Mouse (Mus musculus) hindbrain, embryonic 13.5 days (tissue): ENCODE results near the gene Efcab5. TPM values are rescaled to one million over a fixed set of nuclear protein-coding genes. Genes with fewer than 3 reads are reported as not detected.

Source experiments
- ATAC-seq: fragments of 200-750 bp; cut with Nextera tagmentation; 2 replicates; pipeline ENCODE4 v1.8.0; 2017; ENCODE audit warnings: moderate TSS enrichment; ENCODE audit not compliant: low FRiP score
- H3K27ac ChIP-seq: fragments of 300-500 bp; sonication (generic); 2 replicates; pipeline ENCODE4 v1.5.1; 2015; ENCODE audit warnings: inconsistent platforms, mild to moderate bottlenecking, moderate library complexity
- H3K27me3 ChIP-seq: fragments of 300-500 bp; sonication (generic); 2 replicates; pipeline ENCODE4 v1.6.1; 2015; ENCODE audit warnings: mild to moderate bottlenecking, inconsistent platforms
- H3K36me3 ChIP-seq: fragments of 300-500 bp; sonication (generic); 2 replicates; pipeline ENCODE4 v1.6.1; 2015; ENCODE audit warnings: mild to moderate bottlenecking, inconsistent platforms
- H3K4me1 ChIP-seq: fragments of 300-500 bp; sonication (generic); replicated peaks from 2 replicates; pipeline ENCODE4 v1.6.1; 2015; ENCODE audit warnings: inconsistent platforms
- H3K4me2 ChIP-seq: fragments of 300-500 bp; sonication (generic); 2 replicates; pipeline ENCODE4 v1.6.1; 2015; ENCODE audit warnings: inconsistent platforms, mild to moderate bottlenecking, moderate library complexity
- H3K4me3 ChIP-seq: fragments of 300-500 bp; sonication (generic); 2 replicates; pipeline ENCODE4 v1.5.1; 2015; ENCODE audit warnings: mild to moderate bottlenecking, inconsistent platforms
- H3K9ac ChIP-seq: fragments of 300-500 bp; sonication (generic); 2 replicates; pipeline ENCODE4 v1.6.1; 2015; ENCODE audit warnings: mild to moderate bottlenecking, inconsistent platforms
- H3K9me3 ChIP-seq: fragments of 300-500 bp; sonication (generic); 2 replicates; pipeline ENCODE4 v1.6.1; 2016; ENCODE audit warnings: inconsistent platforms
- WGBS: fragments of 180-500 bp; shearing (Covaris S2); methylation state at CpG from one replicate; pipeline ENCODE4 v1.1.7; 2015; 5-methylcytosine and 5-hydroxymethylcytosine counted together
- polyA plus RNA-seq: library from polyadenylated mRNA; unstranded; fragments of >200 nt; fragmentation: Nextera tagmentation; extraction: Ambion mirVana; gene quantifications from 2 replicates; pipeline ENCODE4 v1.2.1, GENCODE M21; 2015

Gene Efcab5
- polyA plus RNA-seq, 1 experiment from 2014 or later = 0.71 TPM

DNA sequence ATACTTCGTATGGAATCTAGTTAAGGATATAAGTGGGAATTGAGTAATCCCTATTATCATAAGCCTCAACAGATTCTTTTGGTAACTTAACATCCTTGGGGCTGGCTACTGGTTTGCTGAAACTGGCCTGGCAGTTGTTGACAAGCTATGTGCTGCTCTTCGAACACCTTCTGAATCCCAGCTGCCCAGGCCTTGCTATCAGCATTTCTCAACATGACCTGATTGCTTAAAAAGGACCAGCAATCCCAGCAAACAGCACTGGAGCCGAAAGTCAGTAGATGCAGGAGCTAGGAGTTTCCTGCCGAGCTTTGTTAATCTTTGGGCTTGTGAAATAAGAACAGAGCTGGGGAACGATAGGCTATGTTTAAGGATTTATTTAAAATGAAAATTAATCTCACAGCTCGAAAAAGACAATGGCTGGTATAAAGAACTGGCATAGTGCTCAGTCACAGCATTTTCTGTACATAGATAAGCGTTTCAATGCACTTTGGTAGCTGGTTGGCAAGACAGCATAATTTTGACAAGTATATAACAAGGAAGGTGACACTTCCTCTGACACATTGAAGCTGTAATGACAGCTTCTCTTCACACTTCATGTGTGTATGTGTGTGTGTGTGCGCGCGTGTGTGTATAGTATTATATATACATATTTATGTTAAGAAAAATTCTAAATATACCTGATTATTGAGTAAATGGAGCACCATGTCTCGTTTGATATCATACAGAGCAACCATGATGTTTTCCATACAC, 6.8 kb upstream of the Efcab5 start:
- Histone ChIP-seq H3K4me3 (no peak overlapping the region), H3K4me1 (no peaks in the 10 kb centered on the region; the same call in 1 of the 2 replicates), H3K27ac (no peak overlapping the region), H3K36me3 (no peaks in the 10 kb centered on the region), H3K9ac (no peak overlapping the region), H3K4me2 (no peak overlapping the region), H3K9me3 (no peaks in the 10 kb centered on the region), H3K27me3 (0 out of 2 replicates have a peak, but pooled peaks cover 7% of the 10 kb centered on the region)
- WGBS = 83% methylated on average over 11 of the region's 11 CpGs
- no peak for ATAC-seq

DNA sequence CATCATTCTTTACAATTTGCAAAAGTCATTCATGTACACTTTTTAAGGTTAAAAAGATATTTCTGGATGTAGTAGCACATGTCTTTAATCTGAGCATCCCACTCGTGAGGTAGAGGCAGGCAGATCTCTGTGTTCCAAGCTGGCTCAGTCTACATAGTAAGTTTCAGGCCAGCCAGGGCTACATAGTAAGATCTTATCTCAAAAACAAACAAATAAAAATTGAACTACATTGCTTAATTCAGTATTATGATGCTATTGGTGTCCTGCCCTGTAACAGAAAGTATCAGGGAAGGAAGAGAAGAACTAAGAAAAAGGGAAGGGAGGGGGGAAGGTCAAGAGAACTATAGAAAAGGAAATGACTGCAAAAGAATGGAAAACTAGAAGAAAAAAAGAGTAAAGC, 6.0 kb upstream of the Efcab5 start:
- H3K27ac ChIP-seq = no peak overlapping the region
- no peaks in the 10 kb centered on the region for H3K36me3 ChIP-seq
- 0 out of 2 replicates have a peak, but pooled peaks cover 7% of the 10 kb centered on the region for H3K27me3 ChIP-seq
- H3K9ac ChIP-seq = no peak overlapping the region
- H3K4me2 ChIP-seq = no peak overlapping the region
- 85% methylated on average over 1 of the region's 1 CpGs for WGBS
- no peak for ATAC-seq
- no peaks in the 10 kb centered on the region for H3K9me3 ChIP-seq
- H3K4me3 ChIP-seq = no peak overlapping the region
- no peaks in the 10 kb centered on the region; the same call in 1 of the 2 replicates for H3K4me1 ChIP-seq

DNA sequence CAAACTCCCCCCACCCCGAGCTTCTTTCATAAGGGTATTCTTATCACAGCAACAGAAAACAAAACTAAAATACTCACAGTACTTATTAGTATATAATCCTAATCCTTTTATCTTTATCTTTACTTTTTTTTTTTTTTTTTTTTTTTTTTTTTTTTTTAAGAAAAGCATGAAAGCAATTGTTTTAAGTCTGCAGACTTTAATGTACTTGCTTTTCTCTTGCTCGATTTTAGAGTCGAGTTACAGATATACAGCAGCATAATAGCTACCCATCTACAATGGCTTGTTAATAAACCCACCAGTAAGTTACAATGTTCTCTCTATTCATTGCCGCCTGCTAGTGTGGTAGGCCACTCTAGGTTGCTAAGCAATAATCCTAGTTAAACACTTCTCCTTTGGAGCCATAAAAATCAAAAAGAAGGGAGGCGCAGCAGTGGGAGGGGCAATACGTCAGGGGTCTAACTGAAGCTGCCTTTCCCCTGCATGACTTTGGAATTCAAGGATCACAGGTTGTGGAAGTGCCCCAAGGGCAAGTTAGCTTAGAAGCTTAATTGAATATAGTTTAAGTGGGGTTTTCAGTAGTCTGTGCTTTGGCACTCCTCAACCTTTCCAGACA, 5.3 kb upstream of the Efcab5 start:
- H3K9ac ChIP-seq = no peak overlapping the region
- H3K4me3 ChIP-seq = no peak overlapping the region
- H3K27me3 ChIP-seq = 0 out of 2 replicates have a peak, but pooled peaks cover 7% of the 10 kb centered on the region
- H3K36me3 ChIP-seq = no peaks in the 10 kb centered on the region
- no peak overlapping the region for H3K27ac ChIP-seq
- no peaks in the 10 kb centered on the region; the same call in 1 of the 2 replicates for H3K4me1 ChIP-seq
- 33% methylated on average over 6 of the region's 6 CpGs for WGBS
- H3K9me3 ChIP-seq = no peaks in the 10 kb centered on the region
- no peak for ATAC-seq
- no peak overlapping the region for H3K4me2 ChIP-seq

DNA sequence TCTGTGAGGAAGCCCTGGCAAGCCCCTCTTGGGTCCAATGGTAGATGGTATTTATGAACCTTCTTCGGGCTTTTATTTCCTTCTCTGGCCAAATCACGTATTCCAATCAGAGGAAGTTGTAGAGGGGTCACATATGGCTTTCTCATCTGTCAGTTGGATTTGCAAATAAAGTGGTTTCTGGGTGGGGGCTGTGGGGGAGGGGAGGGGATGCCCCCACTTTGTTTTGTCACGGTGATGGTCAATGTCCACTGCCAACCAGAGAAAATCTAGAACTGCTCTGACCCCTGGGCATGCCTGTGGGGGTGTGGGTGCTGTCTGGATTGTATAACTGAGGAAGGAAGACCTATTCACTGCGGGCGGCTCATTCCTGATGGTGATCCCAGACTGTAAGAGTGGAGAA, 4.6 kb upstream of the Efcab5 start:
- Histone ChIP-seq H3K4me3 (no peak overlapping the region), H3K36me3 (no peaks in the 10 kb centered on the region), H3K9ac (no peak overlapping the region), H3K27ac (no peak overlapping the region), H3K4me1 (no peaks in the 10 kb centered on the region; the same call in 1 of the 2 replicates), H3K9me3 (no peaks in the 10 kb centered on the region), H3K4me2 (no peak overlapping the region), H3K27me3 (0 out of 2 replicates have a peak, but pooled peaks cover 7% of the 10 kb centered on the region)
- WGBS = 71% methylated on average over 5 of the region's 5 CpGs
- no peak for ATAC-seq

DNA sequence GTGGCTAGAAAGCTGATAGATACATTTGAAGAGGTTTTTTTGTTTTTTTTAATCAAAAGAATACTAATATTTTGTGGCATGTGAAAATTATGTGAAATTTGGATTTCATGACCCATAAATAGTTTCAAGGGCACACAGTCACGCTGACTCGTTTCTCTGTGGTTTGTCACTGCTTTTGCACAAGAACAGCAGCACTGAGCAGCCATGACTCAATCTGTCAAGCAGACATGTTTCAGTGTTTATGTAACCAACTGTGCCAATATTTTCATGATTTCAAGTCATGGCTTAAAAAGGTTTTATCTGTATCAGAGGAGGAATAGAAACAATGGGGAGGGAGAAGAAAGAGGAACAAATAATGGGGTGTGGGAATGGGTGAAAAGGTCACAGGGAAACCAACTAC, 3.8 kb downstream of the Efcab5 start:
- Histone ChIP-seq H3K27me3 (no peaks in the 10 kb centered on the region), H3K4me3 (no peak overlapping the region), H3K4me2 (no peak overlapping the region), H3K36me3 (no peaks in the 10 kb centered on the region), H3K9me3 (no peaks in the 10 kb centered on the region), H3K9ac (no peak overlapping the region), H3K27ac (no peak overlapping the region), H3K4me1 (no peaks in the 10 kb centered on the region)
- ATAC-seq = no peak
- WGBS = 71% methylated on average over 2 of the region's 2 CpGs

DNA sequence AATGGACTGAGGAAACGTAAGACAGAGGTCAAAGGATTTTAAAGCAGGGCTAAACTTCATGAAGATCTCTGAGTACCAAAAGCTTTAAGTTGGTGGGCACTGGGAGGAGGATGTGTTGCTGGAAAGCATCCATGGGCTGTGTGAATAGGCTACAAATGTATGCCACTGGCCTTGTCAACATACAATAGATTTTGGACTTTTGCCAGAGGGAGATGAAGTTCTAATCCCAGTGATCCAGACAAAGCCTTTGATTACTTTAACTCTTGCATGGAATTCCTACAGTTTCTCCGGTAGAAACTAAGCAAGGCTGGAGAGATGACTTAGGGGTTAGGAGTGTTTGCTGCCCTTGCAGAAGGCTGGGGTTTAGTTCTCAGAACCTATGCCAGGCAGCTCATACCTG, 6.2 kb downstream of the Efcab5 start:
- Histone ChIP-seq H3K9ac (no peak overlapping the region), H3K27me3 (no peaks in the 10 kb centered on the region), H3K27ac (no peak overlapping the region), H3K4me3 (no peak overlapping the region), H3K36me3 (no peaks in the 10 kb centered on the region), H3K4me2 (no peak overlapping the region), H3K4me1 (no peaks in the 10 kb centered on the region), H3K9me3 (no peaks in the 10 kb centered on the region)
- ATAC-seq = no peak
- WGBS = 40% methylated on average over 2 of the region's 2 CpGs

DNA sequence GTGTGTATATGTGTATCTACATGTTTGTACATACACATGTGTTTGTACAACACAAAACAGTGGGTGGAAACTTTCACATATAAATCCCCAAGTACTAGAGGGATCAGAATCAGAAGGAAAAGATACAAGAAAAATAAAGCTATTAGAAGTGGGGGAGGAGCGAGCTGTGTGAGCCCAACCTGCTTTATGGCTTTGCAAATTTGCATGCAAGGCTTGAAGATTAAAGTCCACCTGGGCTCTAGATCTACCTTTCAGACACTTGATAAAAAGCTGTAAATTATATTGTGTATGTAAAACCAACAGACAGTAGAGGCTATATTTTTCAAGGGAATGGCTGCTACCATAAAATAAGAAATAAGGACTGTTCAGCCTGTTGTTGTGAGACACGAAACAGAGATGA, 6.7 kb downstream of the Efcab5 start:
- Histone ChIP-seq H3K4me3 (no peak overlapping the region), H3K4me1 (no peaks in the 10 kb centered on the region), H3K36me3 (no peaks in the 10 kb centered on the region), H3K4me2 (no peak overlapping the region), H3K9me3 (no peaks in the 10 kb centered on the region), H3K9ac (no peak overlapping the region), H3K27ac (no peak overlapping the region), H3K27me3 (no peaks in the 10 kb centered on the region)
- 82% methylated on average over 2 of the region's 2 CpGs for WGBS
- no peak for ATAC-seq

DNA sequence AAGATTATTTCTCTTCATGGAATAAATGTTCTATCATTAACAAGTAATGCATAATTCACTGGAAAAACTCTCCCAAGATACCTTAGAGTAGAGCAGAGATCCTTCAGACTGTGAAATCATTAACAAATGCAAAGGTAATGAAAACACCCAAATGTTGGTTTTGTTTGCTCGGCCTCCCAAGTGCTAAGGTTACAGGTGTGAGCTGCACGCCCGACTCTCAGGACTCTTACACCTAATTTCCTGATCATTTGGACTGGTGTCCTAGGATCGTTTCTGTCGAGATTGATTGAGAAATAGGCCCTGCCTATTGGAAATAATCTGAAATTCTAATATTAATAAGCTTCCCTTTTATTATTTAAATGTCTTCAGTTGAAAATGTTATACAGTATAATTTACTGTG, 7.2 kb downstream of the Efcab5 start:
- Histone ChIP-seq H3K36me3 (no peaks in the 10 kb centered on the region), H3K9me3 (no peaks in the 10 kb centered on the region), H3K4me3 (no peak overlapping the region), H3K27me3 (no peaks in the 10 kb centered on the region), H3K4me2 (no peak overlapping the region), H3K4me1 (no peaks in the 10 kb centered on the region), H3K9ac (no peak overlapping the region), H3K27ac (no peak overlapping the region)
- WGBS = 85% methylated on average over 5 of the region's 5 CpGs
- ATAC-seq = no peak

DNA sequence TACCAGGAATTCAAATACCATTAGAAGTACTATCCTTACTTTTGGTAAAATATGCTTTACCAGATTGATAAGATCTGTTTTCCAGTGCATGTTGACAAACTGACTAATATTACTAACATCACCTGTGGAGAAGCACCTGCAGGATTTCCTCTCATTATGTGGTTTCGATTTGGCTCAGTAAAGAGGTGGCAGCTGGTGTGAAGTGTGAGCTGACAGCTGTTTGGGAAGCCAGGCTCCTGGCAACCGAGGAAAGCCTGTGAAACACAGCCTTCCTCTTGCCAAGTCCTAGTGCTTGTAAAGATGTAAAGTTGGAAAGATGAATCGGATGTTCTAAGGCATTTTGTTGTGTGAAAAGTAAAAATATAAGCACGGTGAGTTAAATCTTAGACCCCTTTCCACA, 7.9 kb downstream of the Efcab5 start:
- ATAC-seq = no peak
- 57% methylated on average over 4 of the region's 4 CpGs for WGBS
- no peaks in the 10 kb centered on the region for H3K27me3 ChIP-seq
- no peak overlapping the region for H3K4me2 ChIP-seq
- H3K36me3 ChIP-seq = no peaks in the 10 kb centered on the region
- no peak overlapping the region for H3K27ac ChIP-seq
- no peak overlapping the region for H3K4me3 ChIP-seq
- H3K4me1 ChIP-seq = no peaks in the 10 kb centered on the region
- H3K9me3 ChIP-seq = no peaks in the 10 kb centered on the region
- no peak overlapping the region for H3K9ac ChIP-seq

DNA sequence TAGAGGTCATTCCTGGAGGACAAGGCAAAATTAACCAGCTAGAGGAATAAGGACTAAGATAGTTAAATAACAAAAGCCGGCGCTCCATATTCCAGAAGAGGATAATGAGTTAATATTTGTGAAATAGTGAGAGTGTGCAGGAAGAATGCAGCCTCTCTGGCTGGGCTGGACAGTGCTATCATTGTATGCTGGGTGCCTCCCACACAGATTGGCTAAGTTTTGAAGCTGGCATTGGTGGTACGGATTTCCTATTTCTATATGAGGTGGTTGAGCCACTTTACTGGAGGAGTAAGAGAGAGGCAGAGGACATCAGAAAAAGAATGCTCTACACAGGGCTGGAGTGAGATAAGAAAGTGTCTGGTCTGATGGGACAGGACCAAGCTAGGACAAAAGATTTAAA, 9.0 kb downstream of the Efcab5 start:
- no peak overlapping the region for H3K4me2 ChIP-seq
- 94% methylated on average over 3 of the region's 3 CpGs for WGBS
- H3K36me3 ChIP-seq = no peaks in the 10 kb centered on the region

DNA sequence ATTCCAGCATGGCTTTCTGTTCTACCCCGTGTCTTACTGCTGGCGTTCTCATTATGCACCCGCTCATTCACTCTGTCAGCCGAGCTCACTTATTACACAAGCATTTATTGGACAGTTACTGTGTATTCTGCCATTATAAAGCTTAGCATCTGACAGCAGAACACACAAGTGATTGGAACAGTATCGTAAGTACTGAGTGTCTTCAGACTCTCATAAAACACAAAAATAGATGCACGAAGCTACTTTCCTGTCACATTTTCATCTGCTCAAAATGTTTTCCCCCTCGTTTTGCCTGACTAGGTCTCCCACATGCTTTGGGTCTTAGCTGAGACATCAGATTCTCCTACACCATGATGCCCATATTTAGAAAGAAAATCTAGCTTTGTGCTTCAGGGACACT, 14.2 kb downstream of the Efcab5 start:
- no peak overlapping the region for H3K9ac ChIP-seq
- H3K36me3 ChIP-seq = no peaks in the 10 kb centered on the region
- no peaks in the 10 kb centered on the region for H3K9me3 ChIP-seq
- 0 out of 2 replicates have a peak, but pooled peaks cover 3% of the 10 kb centered on the region for H3K4me1 ChIP-seq
- H3K27me3 ChIP-seq = no peaks in the 10 kb centered on the region
- H3K4me2 ChIP-seq = no peak overlapping the region
- whole genome bisulfite sequencing = 60% methylated on average over 7 of the region's 7 CpGs
- H3K27ac ChIP-seq = no peak overlapping the region
- H3K4me3 ChIP-seq = no peak overlapping the region
- ATAC-seq = no peak

More for the DNA sequence above, 9.0 kb downstream of the Efcab5 start:
- H3K9me3 ChIP-seq = no peaks in the 10 kb centered on the region
- no peak overlapping the region for H3K27ac ChIP-seq
- no peak overlapping the region for H3K9ac ChIP-seq
- H3K4me1 ChIP-seq = no peaks in the 10 kb centered on the region
- H3K4me3 ChIP-seq = no peak overlapping the region
- no peak for ATAC-seq
- H3K27me3 ChIP-seq = no peaks in the 10 kb centered on the region

DNA sequence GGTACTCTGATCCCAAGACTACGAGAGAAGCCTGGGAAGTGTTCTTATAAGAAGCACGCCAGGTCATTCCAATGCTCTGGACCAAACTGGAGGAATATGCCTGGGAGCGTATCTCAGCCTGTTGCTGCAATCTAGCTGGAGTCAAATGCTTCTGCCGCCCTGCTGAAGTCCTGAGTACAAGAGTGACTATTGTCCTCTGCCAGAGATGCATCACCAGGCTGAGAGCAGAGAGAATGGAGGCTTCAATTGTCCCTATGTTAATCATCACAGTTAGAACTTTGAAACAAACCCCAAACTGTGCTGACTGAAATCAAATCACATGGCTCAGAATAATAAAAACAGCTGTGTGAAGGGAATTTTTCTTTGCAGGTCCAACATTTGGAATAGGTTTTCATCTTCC, 15.0 kb downstream of the Efcab5 start:
- H3K9me3 ChIP-seq = no peaks in the 10 kb centered on the region
- H3K4me3 ChIP-seq = no peak overlapping the region
- H3K27ac ChIP-seq = no peak overlapping the region
- no peaks in the 10 kb centered on the region for H3K27me3 ChIP-seq
- no peak for ATAC-seq
- 0 out of 2 replicates have a peak, but pooled peaks cover 3% of the 10 kb centered on the region for H3K4me1 ChIP-seq
- H3K9ac ChIP-seq = no peak overlapping the region
- no peaks in the 10 kb centered on the region for H3K36me3 ChIP-seq
- WGBS = 42% methylated on average over 4 of the region's 4 CpGs
- no peak overlapping the region for H3K4me2 ChIP-seq

DNA sequence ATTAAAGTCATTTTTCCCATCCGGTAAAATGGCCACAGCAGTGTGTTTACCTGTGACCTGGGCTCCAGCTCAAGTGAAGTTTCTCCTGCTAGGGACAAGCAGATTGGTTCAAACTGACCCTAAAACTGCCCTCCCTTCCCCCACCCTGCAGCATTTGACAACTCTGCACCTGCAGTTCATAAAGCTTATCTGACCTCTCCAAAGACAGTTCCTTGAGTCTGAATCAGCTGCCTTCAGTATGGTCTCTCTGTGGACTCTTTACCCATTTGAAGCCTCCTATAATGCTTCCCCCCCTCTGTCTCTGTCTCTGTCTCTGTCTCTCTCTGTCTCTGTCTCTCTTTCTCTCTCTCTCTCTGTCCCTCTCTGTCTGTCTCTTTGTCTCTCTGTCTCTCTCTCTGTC, 28.0 kb downstream of the Efcab5 start:
- ATAC-seq = no peak
- 92% methylated on average over 1 of the region's 1 CpGs for WGBS

More for the DNA sequence above, 28.0 kb downstream of the Efcab5 start:
- no peak overlapping the region for H3K4me3 ChIP-seq
- H3K27me3 ChIP-seq = no peaks in the 10 kb centered on the region
- H3K4me2 ChIP-seq = no peak overlapping the region
- H3K9me3 ChIP-seq = no peaks in the 10 kb centered on the region
- H3K9ac ChIP-seq = no peak overlapping the region
- H3K4me1 ChIP-seq = no peaks in the 10 kb centered on the region
- H3K36me3 ChIP-seq = no peaks in the 10 kb centered on the region
- H3K27ac ChIP-seq = no peak overlapping the region
